Mouse (Mus musculus) cerebellum, postnatal 10 days (tissue): Measurements from ENCODE around the gene Usp53.
"Not testable (repeated sequence)": the region's sequence is repeated elsewhere in the genome, so short reads cannot be mapped to it uniquely, and the experiment has no call there.

Experiments
- DNase-seq, 2 experiments: peaks; one replicate each; pipeline ENCODE4 v3.0.0; 2021; ENCODE audit warnings: mixed read lengths in 2 of 2

Gene Usp53

DNA sequence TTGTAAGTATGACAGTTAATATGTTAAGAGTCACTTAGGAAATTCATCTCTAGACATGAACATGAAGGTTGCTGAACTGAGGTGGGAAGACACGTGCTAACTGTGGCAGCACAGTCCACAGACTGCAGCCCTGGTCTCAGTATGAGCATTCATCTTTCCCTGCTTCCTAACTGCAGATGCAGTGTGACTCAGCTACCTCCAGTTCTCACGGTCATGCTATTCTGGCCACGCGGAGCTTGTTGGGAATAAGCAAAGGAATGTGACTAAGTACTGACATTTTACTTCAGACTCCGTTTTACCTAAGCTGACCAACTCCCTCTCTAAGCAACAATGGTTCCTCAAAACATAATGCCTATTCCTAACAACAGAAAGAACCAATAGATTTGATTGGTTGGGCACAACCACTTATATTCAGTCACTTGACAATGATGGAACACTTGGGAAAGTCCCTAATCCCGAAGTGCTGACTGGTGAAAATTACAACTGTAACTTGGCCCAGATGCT lies 40.9 kb downstream of the Usp53 start:
- no peak for DNase-seq

GRCm38 (mm10) chr3:122939215-122939614 lies 45.1 kb downstream of the Usp53 start:
- DNase-seq = peak; percentile 60 to 67

- DNase-seq = not testable (repeated sequence)
Observed at GRCm38 (mm10) chr3:122937176-122937575, 47.1 kb downstream of the Usp53 start.

DNA sequence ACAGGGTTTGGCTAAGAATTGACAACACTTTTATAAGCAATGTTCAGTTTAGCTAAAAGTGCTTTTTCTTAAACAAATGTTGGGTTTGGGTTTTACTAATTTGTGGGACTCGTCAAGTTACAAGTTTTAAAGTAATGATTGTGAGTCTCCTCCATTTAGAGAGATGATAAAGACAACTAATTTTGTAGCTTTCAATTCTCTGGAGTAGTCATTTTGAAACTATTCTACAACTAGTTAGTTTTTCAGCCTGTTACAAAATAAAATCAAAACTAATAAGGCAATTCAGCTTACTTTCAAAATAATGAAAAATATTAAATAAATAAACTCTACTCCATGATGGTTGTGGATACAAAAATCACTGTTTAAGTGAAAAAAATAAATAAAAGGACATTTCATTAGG lies 51.8 kb downstream of the Usp53 start:
- no peak for DNase-seq

GRCm38 (mm10) chr3:122929723-122930122 lies 54.6 kb downstream of the Usp53 start:
- peak; percentile 5 to 7 for DNase-seq

DNA sequence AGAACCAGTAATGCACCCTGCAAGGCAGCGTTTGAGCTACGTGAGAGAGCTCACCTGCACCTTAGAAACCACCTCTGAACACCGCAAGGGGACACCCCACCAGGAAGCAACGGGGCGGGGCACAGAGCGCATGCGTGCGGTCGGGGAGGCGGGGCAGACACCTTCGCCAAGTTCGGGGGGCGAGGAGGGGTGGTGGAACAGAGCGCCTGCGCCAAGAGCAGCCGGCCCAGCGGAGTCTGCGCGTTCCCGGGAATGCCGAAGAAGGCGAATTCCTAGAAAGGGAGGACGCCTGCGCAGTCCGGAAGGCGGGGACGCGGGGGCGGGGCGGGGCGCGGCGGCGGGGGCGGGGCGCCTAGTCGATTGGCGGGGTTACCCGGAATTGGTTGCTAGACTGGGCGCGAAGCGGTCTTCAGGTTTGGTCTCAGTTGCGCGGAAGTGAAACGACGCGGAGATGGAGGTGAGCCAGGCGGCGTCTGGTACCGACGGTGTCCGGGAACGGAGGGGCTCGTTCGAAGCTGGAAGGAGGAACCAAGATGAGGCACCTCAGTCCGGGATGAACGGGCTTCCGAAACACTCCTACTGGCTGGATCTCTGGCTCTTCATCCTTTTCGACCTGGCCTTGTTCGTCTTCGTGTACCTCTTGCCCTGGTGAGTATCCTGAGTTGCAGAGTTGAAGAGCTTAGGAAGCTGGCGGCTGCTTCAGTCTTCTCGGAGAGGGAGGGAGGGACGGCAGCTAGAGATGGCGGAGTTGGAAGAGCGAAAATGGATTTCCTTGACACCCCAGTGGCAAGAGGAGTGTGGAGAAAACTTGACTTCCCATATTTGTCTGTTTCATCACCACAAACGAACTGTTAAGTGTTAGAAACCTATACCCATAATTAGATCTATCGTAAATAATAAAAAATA lies 60.0 kb downstream of the Usp53 start, which contains the start of gene 1810037I17Rik:
Gene 1810037I17Rik, plus strand, starts transcription at position 195 of the 906 bp plus-strand sequence.
- peak; percentile 98 to 99 for DNase-seq

- peak in 1 of 2 experiments; percentile 5 for DNase-seq
Observed at GRCm38 (mm10) chr3:122923147-122923546, 61.2 kb downstream of the Usp53 start.

DNA sequence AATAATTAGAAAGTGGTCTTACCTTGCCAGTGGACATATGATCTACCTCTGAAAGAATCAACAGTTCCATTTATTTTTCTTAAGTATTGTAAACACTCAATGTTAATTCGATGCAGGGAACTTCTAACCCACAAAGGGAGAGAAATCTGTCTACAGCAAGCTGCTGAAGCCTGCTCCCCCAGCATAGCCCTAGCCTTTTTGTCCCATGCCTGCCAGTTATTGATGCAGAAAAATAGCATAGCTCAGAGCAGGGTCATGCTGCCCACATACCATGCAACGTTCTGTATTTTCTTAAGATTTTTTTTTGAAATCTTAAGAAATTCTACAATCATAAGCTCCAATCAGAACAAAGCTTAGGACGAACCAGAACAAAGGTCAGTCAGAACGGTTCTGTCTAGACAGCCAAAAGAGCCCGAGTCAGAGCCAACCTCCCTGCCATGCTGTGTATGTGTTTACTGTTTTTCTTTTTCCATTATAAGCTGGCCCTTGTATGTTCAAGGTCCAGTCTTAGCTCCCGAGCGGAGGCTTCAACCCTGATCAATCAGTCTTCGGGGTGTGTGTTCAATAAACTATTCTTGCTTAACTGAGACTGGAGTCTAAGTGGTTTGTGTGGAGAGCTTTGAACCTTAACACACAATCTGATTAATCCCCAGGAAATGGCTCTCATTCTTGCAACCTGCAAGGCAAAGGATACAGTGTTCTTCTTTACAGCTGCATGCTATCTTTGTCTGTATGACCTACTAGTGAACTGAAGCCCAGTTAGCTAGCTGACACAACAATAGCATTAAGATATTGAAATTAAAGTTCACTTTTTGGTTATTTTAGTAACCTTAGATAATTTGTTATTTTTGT lies 62.4 kb downstream of the Usp53 start:
- no peak for DNase-seq

DNA sequence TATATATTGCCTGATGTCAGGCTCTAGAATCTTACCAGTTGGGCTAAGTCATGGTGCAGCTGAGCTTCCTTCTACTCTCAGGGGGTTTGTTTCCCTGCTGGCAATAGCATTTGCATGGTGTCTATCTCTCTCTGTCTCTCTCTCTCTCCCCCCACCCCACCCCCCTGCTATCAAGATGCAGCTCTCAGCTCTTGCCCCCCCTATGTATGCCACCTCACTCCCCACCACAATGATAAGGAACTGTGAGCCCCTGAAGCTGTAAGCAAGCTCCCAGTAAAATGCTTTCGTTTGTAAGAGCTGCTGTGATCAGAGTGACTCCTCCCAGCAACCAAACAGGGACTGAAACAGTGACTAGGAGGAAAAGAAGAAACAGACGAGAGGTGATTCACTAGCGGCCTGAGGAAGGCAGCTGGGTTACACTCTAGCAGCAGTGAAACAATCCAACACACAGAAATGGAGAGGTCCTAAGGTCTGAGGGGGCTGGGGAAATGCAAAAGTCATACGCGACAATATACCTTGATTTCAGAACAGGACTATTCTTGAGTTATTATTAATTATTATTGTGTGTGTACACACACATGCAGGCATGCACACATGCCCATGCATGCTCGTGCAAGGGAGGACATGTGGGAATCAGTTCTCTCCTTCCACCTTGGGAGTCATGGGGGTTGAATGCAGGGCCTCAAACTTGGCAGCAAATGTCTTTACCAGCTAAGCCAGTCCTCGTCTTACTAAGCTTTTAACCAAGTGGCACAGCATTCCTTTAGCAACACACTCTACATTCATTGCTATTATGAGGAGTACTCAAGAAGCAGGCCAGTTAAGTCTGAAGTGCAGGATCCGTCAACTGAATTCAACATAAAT lies 63.5 kb downstream of the Usp53 start:
- no peak for DNase-seq

- DNase-seq = no peak
Observed at GRCm38 (mm10) chr3:122919260-122919659, 65.0 kb downstream of the Usp53 start, which contains the start of gene Gm10959. TSS of gene Gm10959 (minus strand) at chr3:122919360.

- no peak for DNase-seq
Observed at GRCm38 (mm10) chr3:122918672-122919071, 65.6 kb downstream of the Usp53 start.

DNA sequence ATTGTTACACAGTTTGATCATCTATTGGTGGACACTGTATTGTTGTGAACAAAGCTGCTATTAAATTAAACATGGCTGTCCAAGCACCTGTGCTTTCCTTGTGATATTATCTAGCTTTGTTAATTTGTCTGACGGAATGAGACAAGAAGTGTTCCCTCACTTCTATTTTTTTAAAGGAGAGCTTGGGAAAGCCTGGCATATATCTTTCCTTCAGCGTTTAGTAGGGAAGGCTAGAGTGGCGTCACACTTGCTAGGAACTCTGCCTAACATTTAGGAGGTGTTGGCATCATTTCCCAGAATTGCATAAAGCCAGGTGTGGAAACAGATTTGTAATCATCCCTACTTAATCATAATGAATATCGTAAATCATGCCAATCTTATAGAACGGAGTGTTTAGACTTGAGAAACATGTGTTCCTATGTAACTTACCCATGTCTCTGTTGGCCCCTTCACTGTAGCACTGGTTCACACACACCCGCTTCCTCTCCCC lies 68.1 kb downstream of the Usp53 start:
- DNase-seq = no peak

DNA sequence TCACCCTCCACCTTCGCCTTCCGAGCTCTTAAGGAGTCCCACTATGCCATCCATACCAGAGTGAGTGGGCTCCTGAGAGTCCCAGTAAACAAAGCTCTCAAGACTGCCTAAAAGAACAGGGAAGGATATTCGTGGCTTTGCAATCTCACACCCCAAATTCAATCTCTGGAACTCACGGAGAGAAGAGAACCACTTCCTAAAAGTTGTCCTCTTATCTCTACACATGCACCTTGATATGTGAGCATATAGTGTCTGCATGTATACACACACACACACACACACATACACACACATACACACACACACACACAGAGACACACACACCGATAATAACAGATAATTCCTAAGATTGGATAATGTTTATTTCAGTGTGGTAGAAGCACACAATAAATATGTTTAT lies 68.8 kb downstream of the Usp53 start:
- DNase-seq = no peak

DNA sequence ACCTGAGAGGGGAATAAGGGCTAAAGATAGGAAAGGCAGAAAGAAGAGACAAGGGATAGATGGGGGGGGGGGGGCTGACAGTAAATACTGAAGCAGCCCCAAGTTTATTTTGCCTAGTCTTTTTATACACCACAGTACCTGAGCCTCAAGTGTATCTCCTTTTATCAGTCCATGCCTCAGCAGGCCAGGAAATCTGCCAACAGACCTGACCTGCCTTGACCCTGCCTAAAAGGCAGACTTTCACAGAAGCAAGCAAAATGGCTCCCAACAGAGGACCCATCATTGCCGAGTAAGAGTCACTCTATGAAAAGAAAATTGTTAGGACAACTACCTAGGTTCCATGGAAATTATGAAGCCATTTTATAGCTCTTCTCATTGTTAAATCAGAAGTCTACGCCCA lies 76.5 kb downstream of the Usp53 start:
- DNase-seq = no peak

GRCm38 (mm10) chr3:122903746-122904433 lies 80.4 kb downstream of the Usp53 start:
- DNase-seq = peak; percentile 76 to 84

GRCm38 (mm10) chr3:122898254-122898653 lies 86.1 kb downstream of the Usp53 start:
- DNase-seq = no peak

DNA sequence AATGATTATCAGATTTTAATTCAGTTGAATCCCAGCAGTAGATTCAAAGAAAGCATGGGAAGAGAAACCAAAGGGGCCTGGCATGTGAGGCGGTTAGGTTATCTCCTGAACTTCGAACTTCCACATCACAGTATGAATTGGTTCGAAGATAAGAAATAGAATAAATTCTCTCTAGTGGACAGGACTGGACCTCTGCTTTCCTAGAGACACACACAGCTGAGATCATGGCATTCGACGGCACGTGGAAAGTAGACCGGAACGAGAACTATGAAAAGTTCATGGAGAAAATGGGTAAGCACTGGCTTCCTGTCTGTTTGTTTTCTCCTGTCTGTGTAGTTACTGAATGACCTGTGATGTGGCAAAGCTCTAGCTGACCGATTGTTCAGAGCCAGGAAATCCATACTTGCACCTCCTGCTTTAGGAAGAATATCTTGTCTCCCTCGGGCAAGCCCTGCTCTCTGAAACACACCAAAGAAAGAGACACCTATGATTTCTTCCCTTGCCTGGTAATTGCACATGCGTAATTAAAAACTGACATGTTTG lies 89.0 kb downstream of the Usp53 start:
- no peak for DNase-seq

DNA sequence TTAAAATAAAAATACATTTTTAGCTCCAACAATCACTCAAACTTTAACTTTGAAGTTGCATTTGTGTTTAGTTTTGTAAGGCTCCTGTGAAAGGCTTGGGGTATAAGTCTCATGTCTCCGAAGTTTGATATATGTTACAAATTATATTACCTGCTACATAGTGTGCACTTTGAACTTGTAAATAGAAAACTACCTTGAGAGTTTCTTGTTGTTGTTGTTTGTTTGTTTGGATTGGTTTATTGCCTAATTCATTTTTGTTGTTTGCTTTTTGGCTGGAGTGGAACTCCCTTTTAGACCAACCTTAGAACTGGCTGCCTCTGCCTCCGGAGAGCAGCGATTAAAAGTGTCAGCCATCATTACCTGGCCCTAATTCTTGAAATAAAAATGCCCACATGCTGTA lies 89.5 kb downstream of the Usp53 start, which contains the start of gene Fabp2:
Gene Fabp2, plus strand, starts transcription at position 301 of the 400 bp plus-strand sequence.
- no peak for DNase-seq

DNA sequence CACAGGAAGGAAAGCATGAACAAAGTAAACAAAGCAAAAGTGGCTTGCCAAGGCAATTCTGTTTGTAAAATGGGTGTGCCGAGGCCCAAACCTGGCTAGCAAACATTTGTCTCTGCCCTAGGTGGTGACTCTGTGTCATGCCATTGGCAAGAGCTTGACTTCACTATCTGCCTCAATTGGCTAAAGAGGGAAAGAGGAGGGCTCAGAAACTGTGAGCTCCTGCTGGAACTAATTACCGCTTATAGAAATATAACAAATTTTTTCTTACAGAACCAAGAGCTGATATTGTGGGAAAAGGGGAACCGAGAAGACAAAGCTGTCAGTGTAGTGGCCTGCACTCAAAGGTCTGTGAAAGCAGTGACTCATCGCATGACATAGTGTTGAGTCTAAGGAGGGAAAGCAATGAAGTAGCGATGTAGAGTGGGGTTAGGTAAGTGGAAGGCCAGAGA lies 95.9 kb downstream of the Usp53 start:
- DNase-seq = no peak

DNA sequence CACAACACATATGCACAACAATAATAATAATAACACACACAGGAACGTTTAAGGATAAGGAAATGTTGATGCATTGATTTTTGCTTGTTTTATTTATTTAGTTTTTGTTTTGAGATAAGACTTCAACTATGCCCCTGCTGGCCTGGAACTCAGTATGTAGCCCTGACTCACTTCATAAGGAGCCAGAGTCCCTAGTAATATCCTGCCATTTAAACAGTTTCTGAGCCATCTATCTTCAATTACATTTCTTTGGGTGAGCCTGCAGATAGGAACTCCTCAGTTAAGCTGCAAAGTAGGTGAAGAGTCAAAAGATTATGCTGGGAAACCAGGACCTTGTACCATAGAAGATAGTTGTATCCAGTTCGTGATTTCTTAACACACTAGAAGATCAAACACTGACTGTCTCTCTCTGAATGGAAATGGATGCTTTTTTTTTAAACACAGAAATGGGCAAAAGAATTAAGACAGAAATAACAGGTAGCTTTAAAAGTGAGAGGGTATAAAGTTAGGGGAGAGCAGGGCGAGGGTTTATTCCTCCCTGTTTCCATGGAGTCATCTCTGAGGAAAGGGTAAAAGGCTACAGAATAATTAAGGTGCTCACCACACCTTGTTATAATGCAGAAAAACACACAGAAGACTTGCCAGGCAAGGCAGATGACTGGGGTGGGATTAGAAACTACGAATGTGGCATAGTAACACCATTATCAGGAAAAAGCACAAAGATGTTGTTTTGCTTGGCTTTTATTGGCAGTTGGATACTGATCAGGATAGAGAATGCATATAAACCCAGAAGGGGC lies 96.6 kb downstream of the Usp53 start:
- no peak for DNase-seq
